Mouse (Mus musculus) midbrain, postnatal 0 days (tissue): ENCODE data around the gene Olfr1513. TPM values are rescaled to one million over a fixed set of nuclear protein-coding genes. Genes with fewer than 3 reads are reported as not detected.
A peak's percentile ranks its signal among the peaks of the same experiment; 100 is the strongest.
"Not testable (repeated sequence)": the region's sequence is repeated elsewhere in the genome, so short reads cannot be mapped to it uniquely, and the experiment has no call there.

ENCODE experiments used
- ATAC-seq: fragments of 200-750 bp; cut with Nextera tagmentation; 2 replicates; pipeline ENCODE4 v1.8.0; 2017; ENCODE audit warnings: moderate number of reproducible peaks, mild to moderate bottlenecking, moderate TSS enrichment, moderate library complexity; ENCODE audit not compliant: low FRiP score
- DNase-seq: peaks from one replicate; pipeline ENCODE4 v3.0.0-alpha.2; 2015; ENCODE audit warnings: low spot score
- H3K27ac ChIP-seq: fragments of 300-500 bp; sonication (generic); 2 replicates; pipeline ENCODE4 v1.5.1; 2014; ENCODE audit warnings: low read depth, mild to moderate bottlenecking, low read length, mixed read lengths
- H3K27me3 ChIP-seq: fragments of 300-500 bp; sonication (generic); 2 replicates; pipeline ENCODE4 v1.6.1; 2014; ENCODE audit warnings: low read length, control low read depth, mixed read lengths; ENCODE audit not compliant: insufficient read depth
- H3K36me3 ChIP-seq: fragments of 300-500 bp; sonication (generic); 2 replicates; pipeline ENCODE4 v1.6.1; 2014; ENCODE audit warnings: low read length, control low read depth, mixed read lengths; ENCODE audit not compliant: insufficient read depth
- H3K4me1 ChIP-seq: fragments of 300-500 bp; sonication (generic); 2 replicates; pipeline ENCODE4 v1.6.1; 2014; ENCODE audit warnings: mild to moderate bottlenecking, control low read depth, antibody characterized with exemption, low read length, mixed read lengths; ENCODE audit not compliant: insufficient read depth
- H3K4me2 ChIP-seq: fragments of 300-500 bp; sonication (generic); 2 replicates; pipeline ENCODE4 v1.6.1; 2014; ENCODE audit warnings: low read depth, mild to moderate bottlenecking, low read length, mixed read lengths; ENCODE audit not compliant: poor library complexity, severe bottlenecking
- H3K4me3 ChIP-seq: fragments of 300-500 bp; sonication (generic); 2 replicates; pipeline ENCODE4 v1.5.1; 2014; ENCODE audit warnings: low read depth, mild to moderate bottlenecking, low read length, moderate library complexity
- H3K9ac ChIP-seq: fragments of 300-500 bp; sonication (generic); replicated peaks from 2 replicates; pipeline ENCODE4 v1.6.1; 2014; ENCODE audit warnings: mild to moderate bottlenecking, low read length, moderate library complexity, mixed read lengths; ENCODE audit not compliant: poor library complexity, severe bottlenecking
- H3K9me3 ChIP-seq: fragments of 300-500 bp; sonication (generic); 2 replicates; pipeline ENCODE4 v1.6.1; 2016; ENCODE audit warnings: low read length, control low read depth
- CTCF ChIP-seq: IDR thresholded peaks from 2 replicates; pipeline ENCODE4 v1.5.1; 2016; ENCODE audit warnings: antibody characterized with exemption, mild to moderate bottlenecking
- WGBS: fragments of 180-500 bp; shearing (Covaris S2); extraction: QIAGEN DNeasy Blood & Tissue Kit; methylation state at CpG from one replicate; pipeline ENCODE4 v1.1.7; 2014; 5-methylcytosine and 5-hydroxymethylcytosine counted together
- polyA plus RNA-seq: library from polyadenylated mRNA; unstranded; fragments of >200 nt; fragmentation: Nextera tagmentation; extraction: Ambion mirVana; gene quantifications from 2 replicates; pipeline ENCODE4 v1.2.1, GENCODE M21; 2015
- total RNA-seq: library from RNA; depleted of rRNA; stranded (reverse); fragments of >200 nt; gene quantifications from 2 replicates; pipeline ENCODE4 v1.2.3, GENCODE M21; 2014; rRNA removed

The Olfr1513 gene
- total RNA-seq (not detected in 2 replicates), polyA plus RNA-seq (not detected in 2 replicates)

GRCm38 (mm10) chr14:52356308-52356707 is at the start of gene Olfr1513:
TSS of gene Olfr1513 (minus strand) at chr14:52356408.
- DNase-seq (no peak), ATAC-seq (no peak)
- H3K9me3 ChIP-seq: no peaks in the 10 kb centered on the region
- 83% methylated on average over 4 of the region's 4 CpGs for WGBS
- H3K4me2 ChIP-seq: no peak within 1 kb of the TSS
- no peak within 1 kb of the TSS for H3K4me3 ChIP-seq
- H3K36me3 ChIP-seq: no peaks in the 10 kb centered on the region
- no peaks in the 10 kb centered on the region for H3K27me3 ChIP-seq
- no peak within 1 kb of the TSS for H3K9ac ChIP-seq
- TF ChIP-seq CTCF: no peak
- H3K27ac ChIP-seq: no peak within 1 kb of the TSS
- no peaks in the 10 kb centered on the region for H3K4me1 ChIP-seq

DNA sequence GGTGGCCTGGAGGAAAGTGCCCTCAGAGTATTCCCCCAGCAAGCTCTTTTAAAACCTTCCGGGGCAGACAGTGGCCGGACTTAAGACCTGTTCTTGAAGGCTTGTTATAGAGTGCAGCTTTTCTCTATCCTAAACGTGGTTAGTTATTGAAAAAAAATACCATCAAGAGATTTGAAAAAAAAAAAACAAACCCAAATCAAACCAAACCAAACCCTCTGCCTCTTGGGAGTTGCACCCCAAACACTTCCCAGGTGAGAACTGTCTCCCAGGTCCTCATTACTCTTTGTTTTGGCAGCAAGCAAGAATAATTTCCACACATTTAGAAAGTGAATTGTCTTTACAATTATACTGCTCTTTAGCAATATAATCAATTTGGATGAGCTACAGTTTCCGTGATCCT is 41.1 kb upstream of the Olfr1513 start, which contains the start of gene Olfr1511:
Gene Olfr1511, minus strand, starts transcription at position 101 of the 400 bp plus-strand sequence.
- Histone ChIP-seq H3K4me1 (no peaks in the 10 kb centered on the region), H3K36me3 (no peaks in the 10 kb centered on the region), H3K4me2 (no peak within 1 kb of the TSS), H3K9me3 (no peaks in the 10 kb centered on the region), H3K27me3 (no peaks in the 10 kb centered on the region), H3K9ac (no peak within 1 kb of the TSS), H3K27ac (no peak within 1 kb of the TSS), H3K4me3 (no peak within 1 kb of the TSS)
- ATAC-seq: no peak
- no peak for TF ChIP-seq CTCF
- WGBS: 79% methylated on average over 4 of the region's 4 CpGs
- no peak for DNase-seq

DNA sequence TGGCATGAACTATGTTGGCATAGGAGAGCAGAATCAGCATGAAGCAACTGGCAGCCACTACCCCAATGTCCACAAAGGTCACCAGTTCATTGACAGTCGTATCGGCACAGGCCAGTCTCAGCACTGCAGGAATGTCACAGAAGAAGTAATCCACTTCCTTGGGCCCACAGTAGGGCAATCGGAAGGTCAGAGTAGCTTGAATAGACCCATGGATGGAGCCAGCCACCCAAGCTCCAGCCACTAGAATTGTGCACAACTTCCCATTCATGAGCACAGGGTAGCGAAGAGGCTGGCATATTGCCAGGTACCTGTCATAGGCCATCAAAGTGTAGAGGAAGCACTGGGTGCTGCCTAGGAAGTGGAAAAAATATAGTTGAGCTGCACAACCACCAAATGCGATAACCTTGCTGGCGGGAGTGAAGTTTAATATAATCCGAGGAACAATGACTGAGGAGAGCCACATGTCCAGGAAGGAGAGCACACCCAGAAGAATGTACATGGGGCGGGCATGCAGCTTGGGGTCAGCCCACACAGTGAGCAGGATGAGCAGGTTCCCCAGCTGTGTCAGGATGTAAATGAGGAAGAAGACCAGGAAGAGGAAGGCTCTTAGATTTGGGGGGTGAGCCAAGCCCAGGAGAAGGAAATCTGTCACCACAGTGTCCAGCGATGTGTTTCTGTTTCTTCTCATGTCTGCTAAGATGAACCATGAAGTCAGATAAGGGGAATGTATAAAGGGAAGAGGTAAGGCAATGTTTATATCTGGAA is 34.1 kb upstream of the Olfr1513 start:
- not testable (repeated sequence) for H3K4me1 ChIP-seq, H3K4me3 ChIP-seq, H3K9ac ChIP-seq, H3K9me3 ChIP-seq, H3K4me2 ChIP-seq, H3K27me3 ChIP-seq, H3K36me3 ChIP-seq, ATAC-seq, H3K27ac ChIP-seq, DNase-seq
- WGBS: 91% methylated on average over 9 of the region's 9 CpGs

- DNase-seq (no peak), ATAC-seq (no peak)
- Histone ChIP-seq H3K4me2 (no peak within 1 kb of the TSS), H3K9me3 (no peaks in the 10 kb centered on the region), H3K4me3 (no peak within 1 kb of the TSS), H3K36me3 (no peaks in the 10 kb centered on the region), H3K27ac (no peak within 1 kb of the TSS), H3K9ac (no peak within 1 kb of the TSS), H3K27me3 (no peaks in the 10 kb centered on the region), H3K4me1 (no peaks in the 10 kb centered on the region)
- TF ChIP-seq CTCF: no peak
- 70% methylated on average over 2 of the region's 2 CpGs for WGBS
Observed at GRCm38 (mm10) chr14:52379068-52379467, 22.9 kb upstream of the Olfr1513 start, which contains the start of gene Olfr1512. TSS of gene Olfr1512 (minus strand) at chr14:52379168.

GRCm38 (mm10) chr14:52368741-52369140 is 12.5 kb upstream of the Olfr1513 start:
- Histone ChIP-seq H3K4me3 (no peak overlapping the region), H3K27ac (no peak overlapping the region), H3K27me3 (no peaks in the 10 kb centered on the region), H3K4me2 (no peak overlapping the region), H3K9me3 (no peaks in the 10 kb centered on the region), H3K36me3 (no peaks in the 10 kb centered on the region), H3K4me1 (no peaks in the 10 kb centered on the region), H3K9ac (no peak overlapping the region)
- TF ChIP-seq CTCF: no peak
- DNase-seq: no peak
- WGBS: 91% methylated on average over 3 of the region's 3 CpGs
- ATAC-seq: no peak

DNA sequence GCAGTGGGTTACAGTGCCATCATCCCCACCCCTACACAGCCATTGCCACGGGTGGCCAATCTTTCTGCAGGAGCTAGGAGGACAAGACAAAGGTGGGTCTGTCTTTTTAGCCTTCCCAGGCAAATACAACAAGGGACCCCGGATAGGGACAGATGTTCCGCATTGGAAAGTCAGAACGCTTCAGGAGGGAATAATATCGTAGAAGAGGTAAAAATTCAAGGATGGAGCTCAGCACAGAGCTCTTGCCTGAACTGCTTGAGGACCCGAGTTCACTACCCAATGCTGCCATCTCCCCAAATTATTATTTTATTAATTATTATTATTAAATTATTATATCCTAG is 16.7 kb downstream of the Olfr1513 start:
- Histone ChIP-seq H3K4me3 (peak overlapping the region; percentile 25; the same call in 1 of the 2 replicates), H3K9ac (0 out of 2 replicates have a peak overlapping the region, but pooled peaks have one; percentile 33), H3K4me2 (peak overlapping the region; percentile 46), H3K4me1 (no peaks in the 10 kb centered on the region), H3K27me3 (no peaks in the 10 kb centered on the region), H3K36me3 (no peaks in the 10 kb centered on the region), H3K9me3 (no peaks in the 10 kb centered on the region), H3K27ac (peak overlapping the region; percentile 58)
- 70% methylated on average over 6 of the region's 6 CpGs for WGBS
- TF ChIP-seq CTCF: no peak
- DNase-seq: no peak
- 0 out of 2 replicates have a peak, but pooled peaks have one; percentile 8 for ATAC-seq
